Mouse (Mus musculus): ENCODE measurements at regions not wholly inside any gene's neighbourhood (a gene's known extent, or its start where the extent isn't known, plus 50 kb on each side); places are given as distances from the start of the nearest gene placed in this dataset.
A peak's percentile ranks its signal among the peaks of the same experiment; 100 is the strongest.
"Not testable (repeated sequence)": the region's sequence is repeated elsewhere in the genome, so short reads cannot be mapped to it uniquely, and the experiment has no call there.

DNA sequence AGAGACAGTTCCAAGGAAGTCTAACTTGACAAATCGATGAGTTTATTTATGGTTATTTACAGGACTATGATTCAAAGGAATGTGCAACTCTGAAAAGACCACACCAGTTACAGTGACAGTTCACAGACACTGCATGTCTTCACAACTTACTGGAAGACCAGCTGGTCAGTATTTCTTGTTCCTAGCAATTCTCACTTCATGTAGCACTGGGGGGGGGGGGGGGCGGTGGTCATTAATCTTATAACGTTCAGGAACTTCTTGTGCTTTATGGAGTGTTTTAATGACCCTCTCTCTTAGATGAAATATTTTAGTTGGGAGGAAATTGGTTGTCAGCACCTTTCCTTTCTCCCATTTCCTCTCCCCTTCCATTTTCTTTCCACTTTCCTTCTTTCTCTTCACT, 1752.1 kb upstream of the Cntnap5a start:
- no peak for DNase-seq

GRCm38 (mm10) chr1:113958016-113958751, 1726.4 kb upstream of the Cntnap5a start:
- DNase-seq: no peak

DNA sequence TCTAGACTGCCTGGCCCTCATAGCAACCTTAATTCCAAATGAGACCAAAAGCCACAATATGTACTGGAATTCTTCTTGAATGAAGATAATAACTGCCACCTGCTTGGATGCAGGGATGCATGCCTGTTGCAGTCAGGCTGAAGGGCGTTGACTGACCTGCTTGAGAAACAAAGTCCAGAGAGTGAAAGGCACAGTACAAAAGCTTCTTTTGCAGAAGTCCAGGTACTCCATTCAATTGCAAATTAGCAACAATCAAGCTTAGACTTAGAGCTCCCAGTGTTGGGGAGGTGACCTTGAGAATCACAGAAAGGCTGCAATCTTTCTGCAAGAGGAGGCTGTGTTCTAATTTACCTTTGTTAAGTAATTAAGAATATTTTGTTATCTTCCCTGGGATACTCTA, 1725.3 kb upstream of the Cntnap5a start:
- DNase-seq: not testable (repeated sequence)

GRCm38 (mm10) chr1:113963931-113964330, 1720.6 kb upstream of the Cntnap5a start:
- DNase-seq: not testable (repeated sequence)

DNA sequence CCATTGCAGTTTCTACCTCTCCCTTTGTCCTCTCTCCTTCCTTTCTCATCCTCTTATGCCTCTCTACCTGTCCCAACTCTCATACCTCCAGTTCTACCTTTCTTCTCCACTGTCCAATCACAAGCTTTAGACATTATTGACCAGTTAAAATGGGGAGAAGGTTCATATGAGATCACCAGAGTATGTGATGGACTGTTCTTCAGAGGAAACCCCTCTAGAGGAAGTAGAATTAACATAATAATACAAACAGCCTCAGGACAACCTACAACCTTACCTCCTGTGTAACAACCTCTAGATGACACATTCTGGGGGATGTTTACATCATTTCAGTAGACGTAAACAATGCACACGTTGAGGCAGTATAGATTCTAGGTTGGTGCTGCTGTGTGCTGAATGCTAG, 1720.1 kb upstream of the Cntnap5a start:
- no peak for DNase-seq

DNA sequence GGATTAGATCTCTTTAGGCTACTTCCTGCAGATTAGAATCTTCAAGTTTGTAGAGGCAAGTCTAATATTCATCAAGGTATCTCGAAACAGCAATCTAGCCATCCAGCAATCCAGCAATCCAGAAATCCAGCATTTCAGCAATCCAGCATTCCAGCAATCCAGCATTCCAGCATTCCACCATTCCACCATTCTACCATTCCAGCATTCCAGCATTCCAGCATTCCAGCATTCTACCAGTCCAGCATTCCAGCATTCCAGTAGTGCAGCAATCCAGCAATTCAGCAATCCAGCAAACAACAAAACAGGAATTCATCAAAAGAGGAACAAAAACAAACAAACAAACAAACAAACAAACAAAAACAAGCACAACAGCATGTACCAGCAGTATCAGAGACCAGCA, 1713.9 kb upstream of the Cntnap5a start:
- no peak for DNase-seq

DNA sequence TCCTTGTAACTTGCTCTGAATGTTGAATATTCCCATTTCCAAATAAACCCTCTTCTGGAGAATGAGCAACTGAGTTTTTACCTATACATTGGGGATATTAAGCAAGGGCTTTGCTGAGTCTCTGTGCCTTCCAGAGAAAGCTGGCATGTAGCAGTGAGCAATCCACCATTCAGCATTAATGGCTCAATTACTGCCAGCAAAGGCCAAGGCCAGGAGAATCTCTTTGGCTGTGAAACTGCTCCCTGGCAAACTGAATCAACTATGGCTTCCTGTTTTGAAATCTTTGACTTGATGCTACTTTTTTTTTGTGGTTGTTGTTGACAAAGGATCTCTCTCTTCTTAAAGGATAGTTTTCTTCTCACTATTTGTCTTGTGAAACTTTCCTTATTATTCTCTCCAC, 1704.4 kb upstream of the Cntnap5a start:
- DNase-seq: peak; percentile 57

DNA sequence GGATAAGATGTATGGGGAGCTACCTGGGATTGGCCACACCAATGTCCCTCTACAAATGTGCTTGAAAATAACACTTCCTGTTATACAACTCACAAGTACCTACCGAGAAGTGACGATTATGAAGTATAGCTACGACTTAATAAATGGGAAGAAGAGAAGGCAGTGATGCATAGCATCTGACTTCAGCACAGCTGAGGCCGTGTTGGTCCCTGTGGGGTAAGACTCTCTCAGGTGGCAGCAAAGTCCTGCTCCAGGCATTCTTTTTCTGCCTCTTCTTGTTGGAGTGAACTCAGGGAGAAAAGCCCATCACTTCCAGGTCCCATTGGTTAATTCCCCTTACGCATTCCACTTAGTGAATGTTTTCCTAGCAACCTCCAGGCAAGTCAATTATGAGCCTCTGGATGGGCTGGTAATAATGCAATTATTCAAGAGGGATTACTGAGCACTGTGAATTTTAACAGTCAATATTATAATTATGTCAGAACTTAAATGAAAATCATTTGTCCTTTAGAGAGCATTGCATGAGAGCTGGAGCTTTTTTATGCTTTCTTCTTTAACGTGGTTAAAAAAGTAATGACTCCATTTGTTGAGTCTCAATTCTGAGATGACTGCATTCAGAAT, 1694.8 kb upstream of the Cntnap5a start:
- DNase-seq: no peak

DNA sequence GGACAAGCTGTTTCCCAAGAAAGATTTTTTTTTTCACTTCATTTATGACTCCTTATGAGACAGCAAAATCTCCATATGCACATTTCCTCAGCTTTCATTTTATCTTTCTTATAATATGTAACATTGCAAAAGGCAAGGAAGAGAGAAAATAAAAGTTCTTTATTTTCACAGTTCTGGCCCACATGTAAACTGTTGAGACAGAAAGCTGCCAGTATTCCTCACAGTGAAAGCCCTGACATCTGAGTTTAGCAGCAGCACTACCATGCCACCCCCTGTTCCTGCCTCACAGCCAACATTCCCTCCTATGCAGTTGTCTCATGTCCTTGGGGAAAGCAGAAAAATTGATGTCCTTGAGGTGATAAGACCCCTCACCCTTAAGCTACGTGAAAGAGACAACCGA, 1692.1 kb upstream of the Cntnap5a start:
- no peak for DNase-seq

DNA sequence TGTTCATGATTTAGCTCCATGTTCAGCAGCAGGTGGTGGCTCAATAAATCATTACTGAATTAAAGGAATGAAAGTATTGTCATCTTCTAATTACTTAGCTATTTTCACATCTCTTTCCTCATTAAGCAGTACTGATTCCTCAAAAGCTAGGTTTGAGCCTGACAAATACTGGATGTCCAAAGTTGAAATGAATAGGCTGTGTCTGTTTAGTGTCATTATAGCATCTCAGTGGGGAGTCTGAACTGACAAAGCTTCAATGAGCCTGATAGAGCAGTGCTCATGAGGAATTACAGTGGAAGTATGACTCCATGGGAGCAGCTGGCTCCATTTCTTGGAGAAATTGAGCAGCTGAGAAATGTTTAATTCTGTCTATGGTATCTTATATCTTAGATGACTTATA, 1646.7 kb upstream of the Cntnap5a start:
- no peak for DNase-seq

- DNase-seq: peak; percentile 43
Measured at GRCm38 (mm10) chr1:114039383-114039782, 1645.2 kb upstream of the Cntnap5a start.

DNA sequence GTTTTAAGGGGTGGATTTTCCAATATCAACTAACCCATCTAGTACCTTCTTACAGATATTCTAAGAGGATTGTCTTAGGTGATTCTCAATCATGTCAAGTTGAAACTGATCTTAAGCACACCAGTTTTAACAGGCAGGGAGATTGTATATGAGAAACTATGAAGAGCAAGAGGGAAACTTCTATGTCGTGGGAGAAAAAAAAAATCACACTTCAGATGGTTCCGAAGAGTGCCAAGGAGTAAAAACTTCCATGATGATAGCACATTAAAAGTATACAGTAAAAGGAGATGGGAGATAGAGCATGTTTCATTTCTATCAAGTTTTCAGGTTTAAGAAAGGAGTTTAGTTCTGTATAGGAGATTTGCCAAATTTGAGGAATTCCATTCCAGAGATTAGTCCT, 1621.5 kb upstream of the Cntnap5a start:
- DNase-seq: no peak

DNA sequence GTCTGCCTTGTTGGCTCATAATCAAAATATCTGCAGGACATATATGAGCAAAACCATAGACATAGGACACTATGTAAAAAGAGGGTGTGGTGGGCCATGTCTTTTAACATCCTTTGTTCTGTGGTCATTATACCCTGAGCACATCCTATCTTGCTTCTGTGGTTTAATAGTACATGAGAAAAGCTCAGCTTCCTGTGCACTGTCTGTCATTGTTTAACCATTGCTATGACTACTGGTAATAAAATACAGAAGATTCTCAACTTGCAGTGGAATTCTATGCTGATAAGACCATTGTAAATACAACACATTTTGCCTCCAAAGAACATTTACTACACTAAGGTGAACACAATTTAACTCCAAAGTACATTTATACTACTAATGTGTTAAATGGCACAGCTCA, 1610.0 kb upstream of the Cntnap5a start:
- DNase-seq: no peak

Measured in adrenal gland, postnatal 10 days (tissue).